Mouse (Mus musculus) megakaryocyte, embryonic 14.5 days (primary cell): Measurements from ENCODE around the gene AC109138.7.

Source experiments
- FLI1 ChIP-seq: IDR thresholded peaks from 2 replicates; pipeline ENCODE4 v1.6.1; 2012; ENCODE audit warnings: low read length, inconsistent platforms, mixed read lengths
- GATA1 ChIP-seq: IDR thresholded peaks from 3 replicates; pipeline ENCODE4 v1.6.1; 2012; ENCODE audit warnings: mixed read lengths, low read length, inconsistent platforms, borderline replicate concordance

GRCm38 (mm10) chr19:4227894-4228678, 13.9 kb downstream of the AC109138.7 start:
- no peak for TF ChIP-seq GATA1
- TF ChIP-seq FLI1 = no peak
